Mouse (Mus musculus) ZHBTc4 (cell line): ENCODE results near the gene Gm10487.
"Not testable (repeated sequence)": the region's sequence is repeated elsewhere in the genome, so short reads cannot be mapped to it uniquely, and the experiment has no call there.

Source experiments
- DNase-seq: peaks from one replicate; pipeline ENCODE4 v3.0.0-alpha.2; 2011; ENCODE audit warnings: low read depth, low spot score

Gm10487 gene

GRCm38 (mm10) chrX:30843369-30843768 lies at the start of gene Gm10487:
Gene Gm10487, minus strand, starts transcription at chrX:30843469.
- not testable (repeated sequence) for DNase-seq
